Comparison of ENCODE assay signal across 25 mouse cellular contexts in genomic region chr7:39862835-39863234, GRCm38 (mm10).
DNase-seq lines count a peak whose midpoint lies in the region; ATAC-seq and TF ChIP-seq lines count a peak whose summit lies in the region.
"Had no signal": no experiment of that assay in that cellular context is flagged by ENCODE, and none has a peak within 500 bp of the region (broad histone marks: within the 10 kb centered on the region; RNA-seq: fewer than 3 reads in every experiment).

No protein-coding gene starts in this region.

- no peak overlapping the region for H3K27ac ChIP-seq in hindbrain, embryonic 16.5 days (ENCODE audit: low read depth, low read length)
- H3K27ac ChIP-seq in hindbrain, postnatal 0 days = no peak overlapping the region
- H3K27ac ChIP-seq: embryonic facial prominence, embryonic 15.5 days; forebrain, embryonic 10.5 days; gastrocnemius, adult 2 months; heart, embryonic 10.5 days had no signal

- no peak for TF ChIP-seq CTCF in hindbrain, postnatal 0 days (IDR thresholded peaks at IDR 0.05; ENCODE audit: low read depth)

- H3K27me3 ChIP-seq in hindbrain, embryonic 16.5 days (replicated peaks; ENCODE audit: control insufficient read depth, insufficient read depth, low read length) = no peaks in the 10 kb centered on the region
- H3K27me3 ChIP-seq in hindbrain, postnatal 0 days (ENCODE audit: insufficient read depth, low read length) = no peaks in the 10 kb centered on the region; the same call in 1 of the 2 replicates
- H3K27me3 ChIP-seq: CH12.LX; embryonic facial prominence, embryonic 15.5 days; hindbrain, embryonic 13.5 days; Patski had no signal

- H3K9me3 ChIP-seq in hindbrain, embryonic 16.5 days (ENCODE audit: control insufficient read depth, low read length) = no peaks in the 10 kb centered on the region
- no peaks in the 10 kb centered on the region for H3K9me3 ChIP-seq in hindbrain, postnatal 0 days (ENCODE audit: low read length)
- H3K9me3 ChIP-seq: embryonic facial prominence, embryonic 15.5 days; forebrain, embryonic 10.5 days; heart, embryonic 10.5 days; hindbrain, embryonic 13.5 days had no signal

- no peak overlapping the region for H3K4me3 ChIP-seq in hindbrain, embryonic 16.5 days (ENCODE audit: low read length)
- no peak overlapping the region for H3K4me3 ChIP-seq in hindbrain, postnatal 0 days (ENCODE audit: low read length)
- H3K4me3 ChIP-seq: embryonic facial prominence, embryonic 15.5 days; erythroblast, embryonic 14.5 days; forebrain, embryonic 10.5 days; gastrocnemius, adult 2 months; heart, embryonic 10.5 days; hindbrain, embryonic 13.5 days had no signal

- no peak overlapping the region for H3K9ac ChIP-seq in hindbrain, embryonic 16.5 days (ENCODE audit: low read depth, low read length)
- H3K9ac ChIP-seq in hindbrain, postnatal 0 days (replicated peaks; ENCODE audit: low read length) = no peak overlapping the region
- H3K9ac ChIP-seq: embryonic facial prominence, embryonic 15.5 days; hindbrain, embryonic 13.5 days had no signal

- WGBS in hindbrain, embryonic 16.5 days = 62% methylated on average over 4 of the region's 4 CpGs
- WGBS in hindbrain, postnatal 0 days = 60% methylated on average over 4 of the region's 4 CpGs

- peak; percentile 4 for DNase-seq in embryo, embryonic 11 days
- DNase-seq in embryo, embryonic 10.5 days (ENCODE audit: low spot score) = no peak
- DNase-seq in hindbrain, postnatal 0 days (ENCODE audit: low spot score) = no peak
- DNase-seq in kidney, postnatal 4 days = peak; percentile 5 to 8
- DNase-seq in kidney, adult 11 months = no peak
- peak; percentile 12 for DNase-seq in 3T3-L1 (ENCODE audit: low read depth, low spot score)
- DNase-seq in urinary bladder, adult 2 months (ENCODE audit: low spot score) = no peak
- DNase-seq: adrenal gland, postnatal 14 days; cerebellum, adult 11-12 months; cerebellum, adult 9-10 months; gastrocnemius, adult 2 months; gastrocnemius, postnatal 25 days; heart, postnatal 10 days; heart, postnatal 4 days had no signal

- ATAC-seq in hindbrain, embryonic 16.5 days = peak; percentile 55
- ATAC-seq in hindbrain, postnatal 0 days = no peak
- ATAC-seq: activated CD4-positive, CD25-positive, alpha-beta regulatory T cell, adult 4 months; forebrain, embryonic 14.5 days; inflammation-experienced regulatory T-cells, adult 6 months; Patski had no signal

- H3K36me3 ChIP-seq in hindbrain, embryonic 16.5 days (ENCODE audit: control insufficient read depth, insufficient read depth, low read length) = no peaks in the 10 kb centered on the region
- no peaks in the 10 kb centered on the region for H3K36me3 ChIP-seq in hindbrain, postnatal 0 days (ENCODE audit: insufficient read depth, low read length)
- H3K36me3 ChIP-seq: embryonic facial prominence, embryonic 15.5 days; forebrain, embryonic 10.5 days; heart, embryonic 10.5 days; hindbrain, embryonic 13.5 days had no signal

- H3K4me1 ChIP-seq in hindbrain, embryonic 16.5 days (ENCODE audit: control insufficient read depth, insufficient read depth, low read depth, low read length) = no peaks in the 10 kb centered on the region; the same call in 1 of the 2 replicates
- no peaks in the 10 kb centered on the region for H3K4me1 ChIP-seq in hindbrain, postnatal 0 days (ENCODE audit: insufficient read depth, low read length)
- H3K4me1 ChIP-seq: embryonic facial prominence, embryonic 15.5 days; heart, embryonic 10.5 days had no signal

- no peak overlapping the region for H3K4me2 ChIP-seq in hindbrain, embryonic 16.5 days (ENCODE audit: low read length)
- no peak overlapping the region for H3K4me2 ChIP-seq in hindbrain, postnatal 0 days (ENCODE audit: low read depth, low read length)
- H3K4me2 ChIP-seq: embryonic facial prominence, embryonic 15.5 days; hindbrain, embryonic 13.5 days had no signal

Comparison
In these comparisons a context has a peak if more than half of its experiments do, and no peak if none do; other contexts are left out.
1. DNase-seq: peak in embryo, embryonic 11 days (single experiment), kidney, postnatal 4 days (2 of 2) and 3T3-L1 (single experiment); none in embryo, embryonic 10.5 days (single experiment), hindbrain, postnatal 0 days (single experiment), kidney, adult 11 months (single experiment) and urinary bladder, adult 2 months (single experiment).